Mouse (Mus musculus): ENCODE measurements around the gene Cd79a. TPM values are rescaled to one million over a fixed set of nuclear protein-coding genes. Genes with fewer than 3 reads are reported as not detected.

Cd79a gene
- total and polyA plus RNA-seq, 3 experiments = 0.23 to 0.61 TPM; not detected in 1

DNA sequence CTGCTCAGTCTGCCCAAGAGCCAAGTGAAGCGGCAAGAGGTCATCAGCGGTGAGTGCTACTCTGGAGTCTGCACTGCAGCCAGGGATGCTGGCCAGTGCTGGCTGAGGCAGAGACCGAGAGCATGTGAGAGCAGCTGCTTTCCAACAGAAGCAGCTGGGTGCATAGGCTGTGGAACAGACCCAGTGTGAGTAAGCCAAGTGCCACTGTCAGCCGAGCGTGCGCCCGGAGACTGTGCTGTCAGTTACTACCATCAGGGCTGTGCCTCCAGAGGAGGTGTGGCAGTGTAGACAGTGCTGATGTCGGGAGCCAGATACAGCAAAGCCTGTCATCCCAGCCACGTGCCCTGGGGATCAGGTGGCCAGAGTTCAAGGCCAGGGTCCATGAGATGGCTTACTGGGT is 22.5 kb downstream of the Cd79a start:
- no peaks in the 10 kb centered on the region for H3K27me3 ChIP-seq (ENCODE audit: control insufficient read depth in 1 of 2, insufficient read depth in 2 of 2, low read length in 2 of 2)
- H3K9ac ChIP-seq (ENCODE audit: control insufficient read depth, low read depth, low read length, poor library complexity, severe bottlenecking) = no peak overlapping the region
- H3K36me3 ChIP-seq (ENCODE audit: control insufficient read depth in 1 of 2, insufficient read depth in 2 of 2, low read length in 2 of 2) = peaks cover 0 to 5% of the 10 kb centered on the region in 2 experiments; a peak in 1 of 4 replicates
- TF ChIP-seq ZNF384 (IDR thresholded peaks at IDR 0.05; ENCODE audit: low read depth, low read length) (no peak), NELFE (IDR thresholded peaks at IDR 0.05; ENCODE audit: low read depth, low read length) (no peak), ELF1 (IDR thresholded peaks at IDR 0.05; ENCODE audit: low read depth, low read length) (no peak), E2F4 (IDR thresholded peaks at IDR 0.05; ENCODE audit: borderline replicate concordance, low read depth, low read length) (no peak), KAT2A (conservative IDR thresholded peaks at IDR 0.05; ENCODE audit: low read depth, low read length) (no peak), UBTF (IDR thresholded peaks at IDR 0.05; ENCODE audit: borderline replicate concordance, insufficient read depth, low read depth, low read length) (no peak), HCFC1 (IDR thresholded peaks at IDR 0.05; ENCODE audit: low read depth, low read length) (no peak), SMC3 (IDR thresholded peaks at IDR 0.05; ENCODE audit: low read depth, low read length) (no peak), MYC (IDR thresholded peaks at IDR 0.05; ENCODE audit: low read depth, low read length) (no peak), MAX (IDR thresholded peaks at IDR 0.05; ENCODE audit: low read length) (no peak), ETS1 (IDR thresholded peaks at IDR 0.05; ENCODE audit: low read depth, low read length) (no peak), ZKSCAN1 (IDR thresholded peaks at IDR 0.05; ENCODE audit: low read depth, low read length) (no peak), TBP (IDR thresholded peaks at IDR 0.05; ENCODE audit: low read depth, low read length) (no peak), MYB (IDR thresholded peaks at IDR 0.05; ENCODE audit: low read depth, low read length) (no peak)
- no peak overlapping the region for H3K4me3 ChIP-seq (ENCODE audit: control insufficient read depth in 1 of 2, insufficient read depth in 1 of 2, low read depth in 2 of 2, low read length in 2 of 2)
- no peak overlapping the region for H3K27ac ChIP-seq (ENCODE audit: control insufficient read depth, low read depth, low read length)
- no peak for DNase-seq (ENCODE audit: low read depth, low spot score)
- H3K79me2 ChIP-seq (ENCODE audit: control insufficient read depth, insufficient read depth, low read length, poor library complexity) = no peaks in the 10 kb centered on the region
- no peaks in the 10 kb centered on the region for H3K9me3 ChIP-seq (replicated peaks; ENCODE audit: insufficient read depth, low read length)
- H3K4me1 ChIP-seq (ENCODE audit: control insufficient read depth in 1 of 2, insufficient read depth in 2 of 2, low read length in 2 of 2) = no peaks in the 10 kb centered on the region

DNA sequence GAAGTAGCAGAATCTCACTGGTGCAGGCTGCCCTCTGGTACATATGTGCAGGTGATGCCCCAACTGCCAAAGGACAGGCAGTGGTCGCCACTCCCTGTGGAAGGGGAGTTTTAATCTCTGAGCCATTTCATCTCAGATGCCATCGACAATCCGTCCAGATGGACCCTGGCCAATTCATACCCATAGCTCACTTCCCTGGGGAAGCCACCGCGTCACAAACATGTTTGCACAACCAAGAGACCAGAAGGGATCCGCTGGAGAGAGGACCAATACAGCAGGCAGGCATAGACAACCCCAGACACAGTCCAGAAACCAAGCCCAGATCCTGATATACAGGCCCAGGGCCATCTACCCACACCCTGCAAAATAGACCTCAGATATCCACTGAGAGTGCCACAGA is 33.3 kb downstream of the Cd79a start:
- no peaks in the 10 kb centered on the region for H3K79me2 ChIP-seq (ENCODE audit: control insufficient read depth, insufficient read depth, low read length, poor library complexity)
- no peaks in the 10 kb centered on the region for H3K27me3 ChIP-seq (ENCODE audit: control insufficient read depth in 1 of 2, insufficient read depth in 2 of 2, low read length in 2 of 2)
- DNase-seq (ENCODE audit: low read depth, low spot score) = no peak
- H3K36me3 ChIP-seq (ENCODE audit: control insufficient read depth in 1 of 2, insufficient read depth in 2 of 2, low read length in 2 of 2) = no peaks in the 10 kb centered on the region
- H3K4me1 ChIP-seq (ENCODE audit: control insufficient read depth in 1 of 2, insufficient read depth in 2 of 2, low read length in 2 of 2) = no peaks in the 10 kb centered on the region
- no peak overlapping the region for H3K27ac ChIP-seq (ENCODE audit: control insufficient read depth, low read depth, low read length)
- H3K9ac ChIP-seq (ENCODE audit: control insufficient read depth, low read depth, low read length, poor library complexity, severe bottlenecking) = no peak overlapping the region
- no peak for TF ChIP-seq MAFK (IDR thresholded peaks at IDR 0.05; ENCODE audit: borderline replicate concordance, low read depth, low read length)
- TF ChIP-seq MEF2A (IDR thresholded peaks at IDR 0.05; ENCODE audit: extremely low read depth, insufficient replicate concordance, low read depth, low read length, poor library complexity, severe bottlenecking) = no peak
- no peak for TF ChIP-seq SMC3 (IDR thresholded peaks at IDR 0.05; ENCODE audit: low read depth, low read length)
- no peak for TF ChIP-seq MYC (IDR thresholded peaks at IDR 0.05; ENCODE audit: low read depth, low read length)
- TF ChIP-seq MAX (IDR thresholded peaks at IDR 0.05; ENCODE audit: low read length) = no peak
- no peak for TF ChIP-seq SIN3A (IDR thresholded peaks at IDR 0.05; ENCODE audit: low read length)
- no peak for TF ChIP-seq TCF12 (IDR thresholded peaks at IDR 0.05; ENCODE audit: low read depth, low read length)
- TF ChIP-seq HCFC1 (IDR thresholded peaks at IDR 0.05; ENCODE audit: low read depth, low read length) = no peak
- no peak for TF ChIP-seq USF1 (IDR thresholded peaks at IDR 0.05; ENCODE audit: low read depth, low read length)
- no peak for TF ChIP-seq CHD2 (IDR thresholded peaks at IDR 0.05; ENCODE audit: low read length)
- no peak for TF ChIP-seq NELFE (IDR thresholded peaks at IDR 0.05; ENCODE audit: low read depth, low read length)
- no peak for TF ChIP-seq UBTF (IDR thresholded peaks at IDR 0.05; ENCODE audit: borderline replicate concordance, insufficient read depth, low read depth, low read length)
- no peak for TF ChIP-seq CHD1 (IDR thresholded peaks at IDR 0.05; ENCODE audit: low read depth, low read length)
- no peak for TF ChIP-seq POLR2AphosphoS5 (IDR thresholded peaks at IDR 0.05; ENCODE audit: borderline replicate concordance, low read depth, low read length)
- no peak for TF ChIP-seq ZC3H11A (IDR thresholded peaks at IDR 0.05; ENCODE audit: low read depth, low read length)
- no peak for TF ChIP-seq GATA1 (IDR thresholded peaks at IDR 0.05; ENCODE audit: low read depth, low read length)
- TF ChIP-seq ZKSCAN1 (IDR thresholded peaks at IDR 0.05; ENCODE audit: low read depth, low read length) = no peak
- TF ChIP-seq EP300 (IDR thresholded peaks at IDR 0.05; ENCODE audit: low read depth in 1 of 2, low read length in 2 of 2) = no peak
- no peak for TF ChIP-seq ETS1 (IDR thresholded peaks at IDR 0.05; ENCODE audit: low read depth, low read length)
- no peaks in the 10 kb centered on the region for H3K9me3 ChIP-seq (replicated peaks; ENCODE audit: insufficient read depth, low read length)
- no peak overlapping the region for H3K4me3 ChIP-seq (ENCODE audit: control insufficient read depth in 1 of 2, insufficient read depth in 1 of 2, low read depth in 2 of 2, low read length in 2 of 2)

Data from MEL (cell line).